Mouse (Mus musculus) hindbrain, postnatal 0 days (tissue): ENCODE results near the gene Pgk1. TPM values are rescaled to one million over a fixed set of nuclear protein-coding genes. Genes with fewer than 3 reads are reported as not detected.

ENCODE experiments used
- ATAC-seq: fragments of 200-750 bp; cut with Nextera tagmentation; 2 replicates; pipeline ENCODE4 v1.8.0; 2017; ENCODE audit warnings: mild to moderate bottlenecking, moderate TSS enrichment, moderate library complexity
- DNase-seq: peaks from one replicate; pipeline ENCODE4 v3.0.0-alpha.2; 2015; ENCODE audit warnings: low spot score
- H3K27ac ChIP-seq: fragments of 300-500 bp; sonication (generic); 2 replicates; pipeline ENCODE4 v1.5.1; 2014; ENCODE audit warnings: mild to moderate bottlenecking
- H3K27me3 ChIP-seq: fragments of 300-500 bp; sonication (generic); 2 replicates; pipeline ENCODE4 v1.6.1; 2014; ENCODE audit warnings: low read length, mixed read lengths; ENCODE audit not compliant: insufficient read depth
- H3K36me3 ChIP-seq: fragments of 300-500 bp; sonication (generic); 2 replicates; pipeline ENCODE4 v1.6.1; 2014; ENCODE audit warnings: low read length, mixed read lengths; ENCODE audit not compliant: insufficient read depth
- H3K4me1 ChIP-seq: fragments of 300-500 bp; sonication (generic); 2 replicates; pipeline ENCODE4 v1.6.1; 2014; ENCODE audit warnings: antibody characterized with exemption, low read length, mixed read lengths; ENCODE audit not compliant: insufficient read depth
- H3K4me2 ChIP-seq: fragments of 300-500 bp; sonication (generic); 2 replicates; pipeline ENCODE4 v1.6.1; 2014; ENCODE audit warnings: low read depth, mild to moderate bottlenecking, low read length, moderate library complexity, mixed read lengths
- H3K4me3 ChIP-seq: fragments of 300-500 bp; sonication (generic); 2 replicates; pipeline ENCODE4 v1.5.1; 2014; ENCODE audit warnings: low read length
- H3K9ac ChIP-seq: fragments of 300-500 bp; sonication (generic); replicated peaks from 2 replicates; pipeline ENCODE4 v1.6.1; 2014; ENCODE audit warnings: mild to moderate bottlenecking, low read length, moderate library complexity, mixed read lengths
- H3K9me3 ChIP-seq: fragments of 300-500 bp; sonication (generic); 2 replicates; pipeline ENCODE4 v1.6.1; 2016; ENCODE audit warnings: low read length, mixed read lengths
- CTCF ChIP-seq: IDR thresholded peaks from 2 replicates; pipeline ENCODE4 v1.5.1; 2016; ENCODE audit warnings: antibody characterized with exemption, control low read depth, low read depth
- WGBS: fragments of 180-500 bp; shearing (Covaris S2); extraction: QIAGEN DNeasy Blood & Tissue Kit; methylation state at CpG from one replicate; pipeline ENCODE4 v1.1.7; 2014; 5-methylcytosine and 5-hydroxymethylcytosine counted together
- polyA plus RNA-seq: library from polyadenylated mRNA; unstranded; fragments of >200 nt; fragmentation: Nextera tagmentation; extraction: Ambion mirVana; gene quantifications from 2 replicates; pipeline ENCODE4 v1.2.1, GENCODE M21; 2015
- total RNA-seq: library from RNA; depleted of rRNA; stranded (reverse); fragments of >200 nt; gene quantifications from 2 replicates; pipeline ENCODE4 v1.2.3, GENCODE M21; 2014; rRNA removed

The Pgk1 gene
- total and polyA plus RNA-seq, 2 experiments from 2014 or later, result 246 to 302 TPM

DNA sequence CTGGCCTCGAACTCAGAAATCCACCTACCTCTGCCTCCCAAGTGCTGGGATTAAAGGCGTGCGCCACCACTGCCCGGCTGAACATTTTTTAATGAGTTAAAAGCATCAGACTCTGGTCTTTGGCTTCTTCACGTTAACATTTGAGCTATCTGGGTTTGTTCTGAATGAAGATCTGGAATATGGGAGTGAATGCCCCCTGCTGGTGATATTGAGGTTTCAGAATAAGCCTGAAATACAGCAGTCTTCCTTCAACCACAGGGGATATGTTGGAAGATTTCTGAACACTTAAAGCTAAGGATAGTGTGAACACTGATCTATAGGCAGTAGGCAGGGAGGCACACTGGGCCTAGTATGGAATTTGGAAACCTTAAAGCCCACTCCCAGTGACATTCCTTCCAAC lies 12.0 kb downstream of the Pgk1 start:
- Histone ChIP-seq H3K27me3 (no peaks in the 10 kb centered on the region), H3K4me3 (no peak overlapping the region), H3K9ac (no peak overlapping the region), H3K9me3 (no peaks in the 10 kb centered on the region), H3K4me2 (no peak overlapping the region), H3K36me3 (no peaks in the 10 kb centered on the region; the same call in 1 of the 2 replicates), H3K27ac (no peak overlapping the region), H3K4me1 (no peaks in the 10 kb centered on the region)
- TF ChIP-seq CTCF, result peak; percentile 44; the same call in 1 of the 2 replicates
- WGBS, result 83% methylated on average over 5 of the region's 5 CpGs
- ATAC-seq, result no peak
- DNase-seq, result peak; percentile 13

DNA sequence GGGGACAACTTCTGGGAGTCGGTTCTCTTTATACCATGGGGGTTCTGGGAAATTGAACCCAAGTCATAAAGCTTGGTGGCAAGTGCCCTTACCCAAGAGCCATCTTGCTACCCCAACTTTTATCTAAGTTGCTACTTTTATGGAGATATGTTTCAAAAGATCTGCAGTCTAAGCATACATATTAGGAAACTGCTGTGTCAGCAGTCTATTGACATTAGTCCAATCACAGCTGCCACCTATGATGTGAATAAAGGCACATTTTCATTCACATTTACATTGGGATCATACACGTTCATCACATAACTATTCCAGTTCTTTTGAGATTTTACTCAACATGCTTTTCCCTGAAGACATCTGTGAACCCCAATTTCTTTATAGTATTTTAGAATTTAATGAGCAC lies 22.2 kb downstream of the Pgk1 start:
- Histone ChIP-seq H3K4me2 (no peak overlapping the region), H3K4me1 (no peaks in the 10 kb centered on the region), H3K9me3 (no peaks in the 10 kb centered on the region), H3K27ac (no peak overlapping the region), H3K9ac (no peak overlapping the region), H3K4me3 (no peak overlapping the region), H3K36me3 (no peaks in the 10 kb centered on the region), H3K27me3 (no peaks in the 10 kb centered on the region)
- DNase-seq (no peak), ATAC-seq (no peak)
- TF ChIP-seq CTCF, result no peak
- 85% methylated on average over 2 of the region's 2 CpGs for WGBS

DNA sequence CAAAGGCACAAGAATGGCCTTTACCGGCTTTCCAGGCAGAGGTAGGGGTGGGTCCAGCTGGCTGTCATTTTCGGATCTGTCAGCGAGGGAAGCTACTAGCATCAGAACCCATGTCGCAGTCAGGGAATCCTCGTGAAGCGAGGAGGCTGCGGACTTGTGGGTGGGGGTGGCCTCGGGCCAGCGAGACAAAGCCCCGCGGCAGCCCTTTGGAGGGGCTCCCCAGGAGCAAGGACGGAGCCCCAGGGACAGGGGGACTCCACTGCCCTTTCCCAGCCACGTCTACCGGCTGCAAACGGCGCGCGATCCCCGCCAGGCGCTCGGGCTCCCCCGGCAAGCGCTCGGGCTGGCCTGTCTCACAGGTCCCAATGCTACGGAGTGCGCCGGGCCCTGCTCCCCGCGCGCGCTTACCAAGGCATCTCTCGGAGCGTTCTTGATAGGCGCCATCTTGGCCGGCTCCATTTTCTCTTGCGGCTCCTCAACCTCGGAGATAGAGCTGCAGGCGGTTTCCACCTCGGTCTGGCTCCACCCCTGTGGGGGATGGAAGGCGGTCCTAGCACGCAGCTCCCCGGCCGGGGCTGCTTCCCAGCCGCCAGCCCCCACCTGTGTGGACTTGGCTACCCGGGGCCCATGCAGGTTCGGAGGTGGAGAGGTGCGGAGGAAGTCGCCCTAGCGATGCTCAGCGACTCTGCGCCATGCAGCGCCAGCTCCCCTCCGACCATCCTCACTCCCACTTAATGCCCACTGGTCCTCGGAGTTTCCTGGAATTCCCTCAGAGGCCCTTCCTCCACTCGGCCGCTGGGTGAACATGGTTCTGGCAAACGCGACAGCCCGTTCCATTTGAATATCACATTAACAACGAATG lies 32.5 kb downstream of the Pgk1 start:
- TF ChIP-seq CTCF, result peak; percentile 37
- no peaks in the 10 kb centered on the region for H3K4me1 ChIP-seq

DNA sequence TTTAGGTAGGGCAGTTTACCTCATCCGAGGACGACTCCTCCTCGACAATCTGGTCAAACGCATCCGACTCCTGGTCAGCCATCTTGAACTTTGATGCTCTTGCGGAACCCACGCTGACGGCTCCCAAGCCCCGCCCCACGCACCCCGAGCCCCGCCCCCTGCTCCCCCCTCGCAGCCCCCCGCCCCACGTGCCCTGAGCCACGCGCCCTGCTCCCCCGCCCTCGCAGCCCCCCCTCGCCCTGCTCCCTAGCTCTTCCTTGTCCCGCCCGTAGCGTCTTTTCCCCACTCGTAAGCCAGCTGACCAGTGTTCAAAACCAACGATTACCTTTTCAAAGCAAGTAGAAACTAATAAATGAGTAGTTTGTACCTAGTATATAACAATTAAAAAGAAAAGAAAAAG lies 34.2 kb downstream of the Pgk1 start, which contains the start of gene Taf9b:
Taf9b (minus strand) TSS at position 101 of the 400 bp plus-strand sequence.
- ATAC-seq (no peak), DNase-seq (no peak)
- Histone ChIP-seq H3K36me3 (no peaks in the 10 kb centered on the region), H3K4me1 (no peaks in the 10 kb centered on the region), H3K27ac (peak within 1 kb of the TSS; percentile 89), H3K9me3 (no peaks in the 10 kb centered on the region), H3K4me2 (peak within 1 kb of the TSS; percentile 54), H3K27me3 (no peaks in the 10 kb centered on the region), H3K9ac (no peak within 1 kb of the TSS; the same call in 1 of the 2 replicates), H3K4me3 (peak within 1 kb of the TSS; percentile 57)
- WGBS, result 91% methylated on average over 25 of the region's 25 CpGs
- TF ChIP-seq CTCF, result no peak

More for the DNA sequence above, 32.5 kb downstream of the Pgk1 start:
- Histone ChIP-seq H3K27me3 (no peaks in the 10 kb centered on the region), H3K27ac (peak overlapping the region; percentile 89), H3K9me3 (no peaks in the 10 kb centered on the region), H3K36me3 (no peaks in the 10 kb centered on the region), H3K4me3 (peak overlapping the region; percentile 57), H3K9ac (peak overlapping the region; percentile 82), H3K4me2 (peak overlapping the region; percentile 54)
- peak; percentile 96 for ATAC-seq
- WGBS, result 32% methylated on average over 48 of the region's 60 CpGs
- peak; percentile 80 for DNase-seq

Other genes starting within 250 kb of the Pgk1 start
- 18.2 and 22.2 TPM in 2 replicates for gene Magt1, start 175.2 kb upstream of the Pgk1 start, total RNA-seq
- 14.5 and 18.2 TPM in 2 replicates for gene Magt1, start 175.2 kb upstream of the Pgk1 start, polyA plus RNA-seq
- gene Cox7b, start 171.4 kb upstream of the Pgk1 start, total RNA-seq, result 199 and 280 TPM in 2 replicates
- gene Cox7b, start 171.4 kb upstream of the Pgk1 start, polyA plus RNA-seq, result 512 and 522 TPM in 2 replicates
- gene Atp7a, start 159.8 kb upstream of the Pgk1 start, total RNA-seq, result 8.6 and 9.9 TPM in 2 replicates
- 7.0 and 7.5 TPM in 2 replicates for gene Atp7a, start 159.8 kb upstream of the Pgk1 start, polyA plus RNA-seq
- gene Tlr13, start 43.9 kb upstream of the Pgk1 start, total RNA-seq, result 0.22 and 0.78 TPM in 2 replicates
- gene Tlr13, start 43.9 kb upstream of the Pgk1 start, polyA plus RNA-seq, result 0.38 and 0.50 TPM in 2 replicates
- gene Taf9b, start 34.1 kb downstream of the Pgk1 start, total RNA-seq, result 16.3 and 20.9 TPM in 2 replicates
- gene Taf9b, start 34.1 kb downstream of the Pgk1 start, polyA plus RNA-seq, result 24.1 and 24.4 TPM in 2 replicates
- not detected in 2 replicates for gene Fnd3c2, start 68.3 kb downstream of the Pgk1 start, total RNA-seq
- not detected in 2 replicates for gene Fnd3c2, start 68.3 kb downstream of the Pgk1 start, polyA plus RNA-seq